Mouse (Mus musculus): Measurements from ENCODE around the gene Vmn1r179.
"Not testable (repeated sequence)": the region's sequence is repeated elsewhere in the genome, so short reads cannot be mapped to it uniquely, and the experiment has no call there.

Vmn1r179 gene

DNA sequence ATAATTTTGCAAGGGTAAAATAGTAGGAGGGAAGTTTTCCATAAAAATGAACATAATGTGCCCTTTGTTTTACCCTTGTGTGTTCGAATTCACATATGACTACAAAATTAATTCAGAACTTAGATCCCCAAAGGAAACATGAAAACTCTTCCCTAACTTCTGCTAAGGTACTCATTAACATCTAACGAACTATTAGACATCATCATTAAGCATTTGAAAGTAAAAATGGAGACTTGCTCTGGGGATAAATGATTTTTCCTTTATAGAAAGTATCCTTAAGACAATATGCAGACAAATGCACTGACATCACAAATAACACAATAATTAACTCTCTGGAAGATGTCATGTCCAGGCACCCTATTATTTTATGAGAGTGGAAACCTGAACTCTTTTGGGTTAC is at the start of gene Vmn1r179:
TSS of gene Vmn1r179 (plus strand) at position 301 of the 400 bp plus-strand sequence.
- DNase-seq (ENCODE audit: extremely low spot score), result no peak

DNA sequence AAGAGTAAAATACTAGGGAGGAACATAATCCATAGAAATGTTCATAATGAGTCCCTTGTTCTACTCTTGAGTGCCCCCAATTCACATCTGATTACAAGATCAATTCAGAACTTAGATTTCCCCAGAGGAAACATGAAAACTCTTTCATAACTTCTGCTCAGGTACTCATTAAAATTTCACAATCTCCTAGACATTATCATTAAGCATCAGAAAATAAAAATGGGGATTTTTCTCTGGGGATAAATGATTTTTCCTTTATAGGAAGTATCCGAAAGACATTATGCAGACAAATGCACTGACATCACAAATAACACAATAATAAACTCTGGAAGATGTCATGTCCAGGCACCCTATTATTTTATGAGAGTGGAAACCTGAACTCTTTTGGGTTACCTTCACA is 35.1 kb upstream of the Vmn1r179 start, which contains the start of gene Vmn1r178:
TSS of gene Vmn1r178 (plus strand) at position 301 of the 400 bp plus-strand sequence.
- DNase-seq (ENCODE audit: extremely low spot score), result no peak

DNA sequence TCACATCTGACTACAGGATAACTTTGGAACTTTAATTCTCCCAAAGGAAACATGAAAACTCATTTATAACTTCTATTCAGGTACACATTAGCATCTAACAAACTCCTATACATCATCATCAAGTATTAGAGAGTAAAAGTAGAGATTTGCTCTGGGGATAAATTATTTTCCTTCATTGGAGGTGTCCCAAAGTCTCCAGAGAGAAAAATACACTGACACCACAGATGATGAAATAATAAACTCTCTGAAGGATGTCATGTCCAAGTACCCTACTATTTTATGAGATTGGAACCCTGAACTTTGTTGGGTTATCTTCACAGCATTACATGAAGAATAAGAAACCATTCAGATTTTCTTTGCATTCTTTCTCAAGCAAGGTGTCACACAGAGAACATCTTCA is 23.6 kb downstream of the Vmn1r179 start, which contains the start of gene Vmn1r180:
TSS of gene Vmn1r180 (plus strand) at position 301 of the 400 bp plus-strand sequence.
- no peak for DNase-seq (ENCODE audit: extremely low spot score)

DNA sequence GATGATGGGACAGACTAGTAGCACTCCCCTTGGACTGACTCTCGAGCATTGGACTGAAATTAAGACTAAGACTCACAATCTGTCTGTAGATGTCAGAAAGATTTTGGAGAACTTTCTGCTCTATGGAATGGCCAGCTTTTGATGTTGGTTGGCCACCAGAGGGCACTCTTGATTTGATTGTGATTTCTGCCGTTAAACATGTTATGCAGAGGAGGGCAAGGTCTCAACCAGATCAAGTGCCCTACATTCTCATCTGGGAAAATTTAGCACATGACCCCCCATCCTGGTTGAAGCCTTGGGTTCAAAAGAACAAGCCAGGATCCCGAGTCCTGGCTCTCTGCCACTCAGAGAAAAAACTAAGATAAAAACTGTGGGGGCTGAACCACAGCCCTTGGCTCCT is 41.3 kb downstream of the Vmn1r179 start:
- not testable (repeated sequence) for DNase-seq (ENCODE audit: extremely low spot score)

DNA sequence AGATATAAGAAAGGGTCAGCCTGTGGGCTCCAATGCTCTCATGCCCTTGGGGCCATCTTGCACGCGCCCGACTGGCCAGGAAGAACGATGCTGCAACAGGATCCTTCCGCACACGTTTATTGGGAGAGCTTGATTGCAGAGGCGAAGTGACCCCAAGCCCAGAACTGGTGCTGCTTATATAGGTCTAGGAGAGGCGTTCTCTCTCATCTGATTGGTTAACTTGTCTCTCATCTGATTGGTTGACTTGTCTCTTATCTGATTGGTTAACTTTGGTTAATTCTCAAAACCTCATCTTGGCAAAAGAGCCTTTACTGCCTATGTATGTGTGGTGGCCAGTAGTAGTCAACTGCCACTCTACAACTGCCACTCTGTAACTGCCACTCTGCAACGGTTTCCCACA is 47.5 kb downstream of the Vmn1r179 start, which contains the start of gene Vmn1r181:
TSS of gene Vmn1r181 (plus strand) at position 301 of the 400 bp plus-strand sequence.
- DNase-seq (ENCODE audit: extremely low spot score), result not testable (repeated sequence)
